Mouse (Mus musculus): Measurements from ENCODE around the gene Tspan14.

GRCm38 (mm10) chr14:40999904-41000645 lies 33.5 kb upstream of the Tspan14 start:
- no peak for TF ChIP-seq POLR2A (IDR thresholded peaks at IDR 0.05; ENCODE audit: borderline replicate concordance, control insufficient read depth, low read depth, low read length)
- no peak for TF ChIP-seq CTCF (IDR thresholded peaks at IDR 0.05; ENCODE audit: control insufficient read depth, insufficient read depth, low read length)

Measured in bone marrow, adult 2 months (tissue).